Mouse (Mus musculus): Measurements from ENCODE around the gene Tep1. TPM values are rescaled to one million over a fixed set of nuclear protein-coding genes. Genes with fewer than 3 reads are reported as not detected.

Tep1 gene
- total and polyA plus RNA-seq, 2 experiments = 9.0 to 13.1 TPM

GRCm38 (mm10) chr14:50895407-50895806 lies 25.0 kb upstream of the Tep1 start:
- DNase-seq (ENCODE audit: extremely low read depth, low read depth, low spot score) = no peak
- H3K79me2 ChIP-seq (ENCODE audit: control insufficient read depth, insufficient read depth, low read length) = no peaks in the 10 kb centered on the region
- peak overlapping the region; percentile 58 for H3K27ac ChIP-seq (replicated peaks; ENCODE audit: insufficient read depth, low read depth, low read length)
- H3K36me3 ChIP-seq (ENCODE audit: control insufficient read depth, insufficient read depth, low read length) = no peaks in the 10 kb centered on the region
- H3K9ac ChIP-seq (ENCODE audit: low read depth, low read length) = no peak overlapping the region
- H3K4me1 ChIP-seq (ENCODE audit: control insufficient read depth, insufficient read depth, low read length) = peaks cover 9% of the 10 kb centered on the region
- no peak for TF ChIP-seq POLR2A (IDR thresholded peaks at IDR 0.05; ENCODE audit: extremely low read depth, insufficient read depth, low read length)
- TF ChIP-seq CTCF (IDR thresholded peaks at IDR 0.05; ENCODE audit: low read depth, low read length) = no peak
- H3K27me3 ChIP-seq (ENCODE audit: control insufficient read depth, insufficient read depth, low read length) = no peaks in the 10 kb centered on the region
- no peak overlapping the region for H3K4me3 ChIP-seq (ENCODE audit: insufficient read depth, low read depth, low read length)

GRCm38 (mm10) chr14:50892541-50893459 lies 22.4 kb upstream of the Tep1 start:
- no peak for DNase-seq (ENCODE audit: extremely low read depth, low read depth, low spot score)
- H3K4me3 ChIP-seq (ENCODE audit: insufficient read depth, low read depth, low read length) = no peak overlapping the region
- H3K4me1 ChIP-seq (ENCODE audit: control insufficient read depth, insufficient read depth, low read length) = peaks cover 9% of the 10 kb centered on the region
- no peaks in the 10 kb centered on the region for H3K79me2 ChIP-seq (ENCODE audit: control insufficient read depth, insufficient read depth, low read length)
- H3K9ac ChIP-seq (ENCODE audit: low read depth, low read length) = no peak overlapping the region
- H3K27ac ChIP-seq (replicated peaks; ENCODE audit: insufficient read depth, low read depth, low read length) = no peak overlapping the region
- TF ChIP-seq POLR2A (IDR thresholded peaks at IDR 0.05; ENCODE audit: extremely low read depth, insufficient read depth, low read length) = no peak
- TF ChIP-seq CTCF (IDR thresholded peaks at IDR 0.05; ENCODE audit: low read depth, low read length) = no peak
- whole genome bisulfite sequencing = 75% methylated on average over 22 of the region's 22 CpGs
- no peaks in the 10 kb centered on the region for H3K27me3 ChIP-seq (ENCODE audit: control insufficient read depth, insufficient read depth, low read length)
- no peaks in the 10 kb centered on the region for H3K36me3 ChIP-seq (ENCODE audit: control insufficient read depth, insufficient read depth, low read length)

DNA sequence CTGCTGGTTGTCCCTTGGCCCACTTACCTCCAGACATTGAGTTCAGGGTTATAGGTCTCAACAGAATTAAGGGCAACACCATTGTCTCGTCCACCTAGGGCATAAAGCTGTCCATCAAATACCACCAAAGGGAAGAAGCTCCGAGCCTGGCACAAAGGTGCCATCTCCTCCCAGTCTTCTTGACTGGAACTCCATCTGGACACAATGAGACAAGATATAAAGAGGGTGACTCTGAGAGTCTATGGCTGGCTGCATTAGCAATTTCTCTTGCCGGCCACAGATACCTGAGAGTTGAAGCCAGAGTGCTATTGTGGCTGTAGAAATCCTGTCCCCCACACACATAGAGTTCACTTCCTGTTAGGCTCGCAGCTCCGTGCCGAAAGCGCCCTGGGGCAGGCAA lies 21.7 kb upstream of the Tep1 start:
- no peaks in the 10 kb centered on the region for H3K79me2 ChIP-seq (ENCODE audit: control insufficient read depth, insufficient read depth, low read length)
- H3K4me1 ChIP-seq (ENCODE audit: control insufficient read depth, insufficient read depth, low read length) = peaks cover 9% of the 10 kb centered on the region
- H3K4me3 ChIP-seq (ENCODE audit: insufficient read depth, low read depth, low read length) = no peak overlapping the region
- H3K27me3 ChIP-seq (ENCODE audit: control insufficient read depth, insufficient read depth, low read length) = no peaks in the 10 kb centered on the region
- WGBS = 87% methylated on average over 7 of the region's 7 CpGs
- TF ChIP-seq CTCF (IDR thresholded peaks at IDR 0.05; ENCODE audit: low read depth, low read length) (no peak), POLR2A (IDR thresholded peaks at IDR 0.05; ENCODE audit: extremely low read depth, insufficient read depth, low read length) (no peak)
- no peak overlapping the region for H3K9ac ChIP-seq (ENCODE audit: low read depth, low read length)
- no peaks in the 10 kb centered on the region for H3K36me3 ChIP-seq (ENCODE audit: control insufficient read depth, insufficient read depth, low read length)
- DNase-seq (ENCODE audit: extremely low read depth, low read depth, low spot score) = no peak
- H3K27ac ChIP-seq (replicated peaks; ENCODE audit: insufficient read depth, low read depth, low read length) = no peak overlapping the region

GRCm38 (mm10) chr14:50891621-50892020 lies 21.3 kb upstream of the Tep1 start:
- no peak for TF ChIP-seq POLR2A (IDR thresholded peaks at IDR 0.05; ENCODE audit: extremely low read depth, insufficient read depth, low read length)
- no peak for TF ChIP-seq CTCF (IDR thresholded peaks at IDR 0.05; ENCODE audit: low read depth, low read length)
- Histone ChIP-seq H3K79me2 (ENCODE audit: control insufficient read depth, insufficient read depth, low read length) (no peaks in the 10 kb centered on the region), H3K4me3 (ENCODE audit: insufficient read depth, low read depth, low read length) (no peak overlapping the region), H3K9ac (ENCODE audit: low read depth, low read length) (no peak overlapping the region), H3K27ac (replicated peaks; ENCODE audit: insufficient read depth, low read depth, low read length) (no peak overlapping the region), H3K36me3 (ENCODE audit: control insufficient read depth, insufficient read depth, low read length) (no peaks in the 10 kb centered on the region), H3K27me3 (ENCODE audit: control insufficient read depth, insufficient read depth, low read length) (no peaks in the 10 kb centered on the region), H3K4me1 (ENCODE audit: control insufficient read depth, insufficient read depth, low read length) (peaks cover 6% of the 10 kb centered on the region)
- no peak for DNase-seq (ENCODE audit: extremely low read depth, low read depth, low spot score)
- WGBS = 92% methylated on average over 8 of the region's 8 CpGs

- Histone ChIP-seq H3K9ac (ENCODE audit: low read depth, low read length) (no peak overlapping the region), H3K27me3 (ENCODE audit: control insufficient read depth, insufficient read depth, low read length) (no peaks in the 10 kb centered on the region), H3K27ac (replicated peaks; ENCODE audit: insufficient read depth, low read depth, low read length) (no peak overlapping the region), H3K4me3 (ENCODE audit: insufficient read depth, low read depth, low read length) (no peak overlapping the region), H3K79me2 (ENCODE audit: control insufficient read depth, insufficient read depth, low read length) (no peaks in the 10 kb centered on the region), H3K36me3 (ENCODE audit: control insufficient read depth, insufficient read depth, low read length) (no peaks in the 10 kb centered on the region), H3K4me1 (ENCODE audit: control insufficient read depth, insufficient read depth, low read length) (no peaks in the 10 kb centered on the region)
- TF ChIP-seq CTCF (IDR thresholded peaks at IDR 0.05; ENCODE audit: low read depth, low read length) (no peak), POLR2A (IDR thresholded peaks at IDR 0.05; ENCODE audit: extremely low read depth, insufficient read depth, low read length) (no peak)
- 88% methylated on average over 6 of the region's 6 CpGs for WGBS
- DNase-seq (ENCODE audit: extremely low read depth, low read depth, low spot score) = no peak
Observed at GRCm38 (mm10) chr14:50876236-50876950, 6.0 kb upstream of the Tep1 start.

Measured in liver, adult 2 months (tissue).